Mouse (Mus musculus): ENCODE data around the gene Phip.

GRCm38 (mm10) chr9:82854973-82855614 is 120.2 kb downstream of the Phip start:
- TF ChIP-seq CTCF (IDR thresholded peaks at IDR 0.05; ENCODE audit: insufficient read depth, low read depth, low read length) (no peak), POLR2A (IDR thresholded peaks at IDR 0.05; ENCODE audit: insufficient read depth, low read depth, low read length) (no peak)

Measured in olfactory bulb, adult 2 months (tissue).